Comparison of ENCODE assay signal across 15 mouse cellular contexts in genomic region chr4:108302296-108302890, GRCm38 (mm10).
"Had no signal": no experiment of that assay in that cellular context is flagged by ENCODE, and none has a peak within 500 bp of the region (broad histone marks: within the 10 kb centered on the region; RNA-seq: fewer than 3 reads in every experiment).

No protein-coding gene starts in this region.

- H3K27me3 ChIP-seq: limb, embryonic 15.5 days; neural tube, embryonic 12.5 days had no signal

- H3K9me3 ChIP-seq: neural tube, embryonic 12.5 days had no signal

- DNase-seq: kidney, postnatal 10 days; layer of hippocampus, adult 9-11 months; layer of hippocampus, postnatal 36 days; lung, embryonic 14.5 days; midbrain, embryonic 14.5 days; retina, postnatal 1 day; right cerebral cortex, postnatal 4 days; spleen, adult 18-20 months; thymus, adult 18-20 months; thymus, postnatal 14 days had no signal

- H3K27ac ChIP-seq: limb, embryonic 15.5 days; liver, embryonic 14.5 days; midbrain, embryonic 10.5 days; neural tube, embryonic 12.5 days had no signal

- H3K9ac ChIP-seq: limb, embryonic 15.5 days; liver, embryonic 14.5 days; lung, embryonic 14.5 days; neural tube, embryonic 12.5 days had no signal

- H3K4me2 ChIP-seq: limb, embryonic 15.5 days; lung, embryonic 14.5 days; neural tube, embryonic 12.5 days had no signal

- H3K4me3 ChIP-seq: limb, embryonic 15.5 days; myocyte; neural tube, embryonic 12.5 days had no signal

- H3K36me3 ChIP-seq: limb, embryonic 15.5 days; neural tube, embryonic 12.5 days had no signal
